Mouse (Mus musculus): ENCODE results near the gene Cdc42se1.

DNA sequence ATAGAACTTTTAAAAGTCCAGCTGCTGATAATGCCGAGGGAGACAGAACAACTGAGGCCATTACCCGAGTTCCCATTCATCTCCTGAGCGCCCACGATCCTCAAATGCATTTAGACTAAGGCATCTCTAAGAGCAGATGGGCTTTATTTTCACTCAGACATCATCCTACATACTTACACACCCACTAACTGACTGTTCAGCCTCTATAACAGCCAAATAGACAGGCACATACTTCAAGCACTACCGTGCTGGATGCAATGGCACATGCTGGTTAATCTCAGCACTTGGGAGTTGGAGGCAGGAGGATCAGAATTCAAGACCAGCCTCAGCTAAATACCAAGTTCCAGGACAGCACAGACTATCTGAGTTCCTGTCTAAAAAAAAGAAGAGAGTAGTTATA lies 41.3 kb downstream of the Cdc42se1 start:
- TF ChIP-seq POLR2A (IDR thresholded peaks at IDR 0.05; ENCODE audit: low read depth, low read length) (no peak), CTCF (IDR thresholded peaks at IDR 0.05; ENCODE audit: extremely low read depth, insufficient read length, insufficient replicate concordance, low read depth, low read length) (no peak)

Data from small intestine, adult 2 months (tissue).